Mouse (Mus musculus): ENCODE measurements at regions not wholly inside any gene's neighbourhood (a gene's known extent, or its start where the extent isn't known, plus 50 kb on each side); places are given as distances from the start of the nearest gene placed in this dataset.
"Not testable (repeated sequence)": the region's sequence is repeated elsewhere in the genome, so short reads cannot be mapped to it uniquely, and the experiment has no call there.

- DNase-seq (ENCODE audit: low read depth, low spot score) = no peak
Measured at GRCm38 (mm10) chr10:6597256-6597655, 161.1 kb upstream of the Oprm1 start.

GRCm38 (mm10) chr10:6598586-6598985 lies 159.7 kb upstream of the Oprm1 start:
- DNase-seq (ENCODE audit: low read depth, low spot score) = not testable (repeated sequence)

- no peak for DNase-seq (ENCODE audit: low read depth, low spot score)
Measured at GRCm38 (mm10) chr10:6647576-6647975, 110.7 kb upstream of the Oprm1 start.

GRCm38 (mm10) chr10:6685308-6686080 lies 72.8 kb upstream of the Oprm1 start:
- DNase-seq (ENCODE audit: low read depth, low spot score) = no peak

- DNase-seq (ENCODE audit: low read depth, low spot score) = no peak
Measured at GRCm38 (mm10) chr10:6686081-6686474, 72.2 kb upstream of the Oprm1 start.

Data from 3T3-L1 (cell line).